Mouse (Mus musculus) layer of hippocampus, adult 9-11 months (tissue): ENCODE data around the gene Tecr.
"Not testable (repeated sequence)": the region's sequence is repeated elsewhere in the genome, so short reads cannot be mapped to it uniquely, and the experiment has no call there.

ENCODE experiments used
- DNase-seq: peaks from one replicate; pipeline ENCODE4 v3.0.0; 2022

Tecr gene

GRCm38 (mm10) chr8:83578131-83579055 is 29.4 kb downstream of the Tecr start:
- DNase-seq = no peak

GRCm38 (mm10) chr8:83577384-83577791 is 30.4 kb downstream of the Tecr start:
- DNase-seq = no peak

DNA sequence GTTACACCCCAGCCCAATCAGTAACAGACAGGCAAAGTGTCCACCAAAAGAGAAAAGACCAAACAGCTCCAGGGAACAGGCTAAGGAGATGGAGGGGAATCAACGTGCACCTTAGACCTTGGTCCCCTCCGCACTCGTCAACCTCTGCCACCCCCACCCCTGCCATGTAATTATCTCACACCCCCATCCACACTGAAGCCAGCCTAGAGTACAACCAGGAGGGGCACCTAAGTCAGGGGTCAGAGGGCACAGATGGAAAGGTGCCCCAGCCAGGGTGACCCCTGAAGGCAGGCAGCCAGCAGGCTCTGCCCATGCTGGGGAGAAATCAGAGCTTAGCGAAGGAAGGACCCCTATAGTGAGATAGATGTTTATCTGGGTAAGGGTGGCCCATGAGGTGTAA is 30.9 kb downstream of the Tecr start:
- DNase-seq = no peak

- DNase-seq = no peak
Measured at GRCm38 (mm10) chr8:83576516-83576895, 31.3 kb downstream of the Tecr start.

DNA sequence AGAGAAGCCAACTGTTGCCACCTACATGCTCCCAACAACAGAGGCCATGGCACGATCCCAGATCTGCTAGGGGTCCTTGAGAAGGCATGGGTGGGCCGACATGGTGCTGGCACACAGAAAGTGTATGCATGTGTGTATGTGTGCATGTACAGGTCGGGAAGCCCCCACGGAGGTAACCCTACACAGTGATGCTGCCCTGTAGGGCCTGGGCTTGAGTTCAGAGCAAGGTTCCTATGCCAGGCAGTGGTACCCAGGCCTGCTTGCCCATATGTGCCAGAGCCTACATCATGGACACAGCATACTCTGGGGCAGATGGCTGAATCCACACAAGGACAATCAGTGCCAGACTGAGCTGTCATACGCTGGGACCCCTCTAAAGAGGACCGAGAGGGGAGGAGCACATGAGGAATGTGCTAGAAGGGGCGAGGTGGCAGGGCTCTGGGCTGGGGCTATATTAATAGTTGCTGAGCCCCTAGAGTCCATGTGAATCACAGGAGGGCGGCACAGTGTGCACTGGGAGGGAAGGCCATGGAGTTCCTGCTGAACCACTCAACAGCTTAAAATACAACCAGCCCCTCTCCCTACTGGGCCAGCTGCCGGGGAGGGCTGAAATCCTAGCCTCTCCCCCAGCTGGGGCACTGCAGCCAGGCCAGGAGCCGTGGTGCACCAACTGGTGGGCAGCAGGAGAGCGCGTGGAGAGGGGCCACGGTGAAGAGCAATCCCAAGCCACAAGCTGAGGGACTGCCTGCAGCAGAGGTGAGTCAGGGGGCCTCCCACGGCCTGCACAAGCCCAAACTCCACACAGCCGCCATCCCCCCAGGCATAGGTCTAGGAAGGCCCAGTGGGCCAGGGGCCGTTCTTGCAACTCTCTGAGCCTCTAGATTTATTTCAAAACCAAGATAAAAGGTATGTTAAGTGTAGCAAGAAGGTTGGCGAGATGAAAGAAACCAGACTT is 31.9 kb downstream of the Tecr start:
- no peak for DNase-seq

DNA sequence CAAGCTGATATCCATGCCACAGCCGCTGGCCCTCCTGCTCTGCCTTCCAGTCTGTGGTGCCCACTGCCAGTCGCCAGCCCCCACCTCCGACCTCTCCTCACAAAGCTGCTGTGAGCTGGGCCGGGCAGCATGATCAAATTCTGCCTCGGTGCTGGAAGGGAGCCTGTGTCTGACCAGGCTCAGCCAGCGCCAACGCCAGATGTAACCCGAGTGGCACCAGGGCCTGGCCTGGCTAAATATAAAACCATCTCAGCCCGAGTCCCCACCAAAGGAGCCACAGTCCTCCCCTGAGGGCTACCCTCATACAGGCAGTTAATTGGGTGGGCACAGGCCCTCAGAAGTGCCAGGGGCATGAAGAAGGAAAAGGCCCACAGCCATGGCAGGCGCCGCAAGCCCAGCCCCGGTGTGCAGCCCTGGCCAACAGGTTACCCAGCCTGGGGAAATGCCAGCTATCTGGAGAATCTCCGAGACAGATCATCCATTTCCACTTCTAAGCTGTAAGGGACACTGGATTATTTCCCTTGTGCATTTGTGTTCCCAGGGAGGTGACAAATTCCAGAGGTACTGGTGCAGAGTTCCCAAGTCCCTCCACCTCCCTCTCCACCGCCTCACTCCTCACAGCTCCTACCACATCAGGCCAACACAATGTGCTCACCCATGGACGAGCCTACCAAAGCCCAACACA is 33.0 kb downstream of the Tecr start:
- peak; percentile 19 for DNase-seq

DNA sequence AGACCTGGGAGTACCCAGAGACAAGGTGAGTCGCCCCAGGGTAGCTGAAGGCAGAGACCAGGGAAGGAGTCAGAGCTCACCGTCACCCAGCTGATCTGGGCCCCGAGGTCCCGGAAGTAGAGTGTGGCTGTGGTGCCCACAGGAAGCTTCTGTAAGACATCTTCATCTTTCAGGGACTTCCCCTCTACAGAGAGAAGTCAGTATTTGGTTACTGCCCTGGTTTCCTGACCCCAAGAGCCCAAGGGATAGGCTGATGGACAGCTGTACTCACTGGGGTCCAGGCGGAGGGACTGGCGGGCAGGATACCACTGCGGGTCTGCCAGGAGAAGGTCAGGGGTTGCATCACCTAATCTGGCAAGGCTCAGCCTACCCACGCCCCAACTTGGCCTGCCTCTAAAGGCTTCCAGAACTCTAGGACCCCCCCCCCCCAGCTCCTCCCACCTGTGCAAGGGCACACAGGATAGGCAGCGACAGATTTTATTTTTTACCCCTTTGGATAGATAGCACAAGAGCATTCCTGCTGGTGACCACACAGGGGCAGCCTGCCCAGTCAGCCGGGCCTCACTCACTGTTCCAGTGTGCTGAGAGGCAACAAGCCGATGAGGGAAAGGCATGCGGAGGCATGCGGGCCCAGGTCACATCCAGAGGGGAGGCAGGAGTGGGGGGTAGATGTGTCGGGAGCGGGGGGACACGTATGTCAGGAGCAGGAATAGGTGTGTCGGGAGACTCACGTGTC is 34.5 kb downstream of the Tecr start:
- peak; percentile 10 for DNase-seq

GRCm38 (mm10) chr8:83572246-83572812 is 35.4 kb downstream of the Tecr start:
- peak; percentile 5 for DNase-seq

- peak; percentile 7 for DNase-seq
Measured at GRCm38 (mm10) chr8:83571791-83572190, 36.0 kb downstream of the Tecr start.

- not testable (repeated sequence) for DNase-seq
Measured at GRCm38 (mm10) chr8:83571001-83571340, 36.8 kb downstream of the Tecr start.

DNA sequence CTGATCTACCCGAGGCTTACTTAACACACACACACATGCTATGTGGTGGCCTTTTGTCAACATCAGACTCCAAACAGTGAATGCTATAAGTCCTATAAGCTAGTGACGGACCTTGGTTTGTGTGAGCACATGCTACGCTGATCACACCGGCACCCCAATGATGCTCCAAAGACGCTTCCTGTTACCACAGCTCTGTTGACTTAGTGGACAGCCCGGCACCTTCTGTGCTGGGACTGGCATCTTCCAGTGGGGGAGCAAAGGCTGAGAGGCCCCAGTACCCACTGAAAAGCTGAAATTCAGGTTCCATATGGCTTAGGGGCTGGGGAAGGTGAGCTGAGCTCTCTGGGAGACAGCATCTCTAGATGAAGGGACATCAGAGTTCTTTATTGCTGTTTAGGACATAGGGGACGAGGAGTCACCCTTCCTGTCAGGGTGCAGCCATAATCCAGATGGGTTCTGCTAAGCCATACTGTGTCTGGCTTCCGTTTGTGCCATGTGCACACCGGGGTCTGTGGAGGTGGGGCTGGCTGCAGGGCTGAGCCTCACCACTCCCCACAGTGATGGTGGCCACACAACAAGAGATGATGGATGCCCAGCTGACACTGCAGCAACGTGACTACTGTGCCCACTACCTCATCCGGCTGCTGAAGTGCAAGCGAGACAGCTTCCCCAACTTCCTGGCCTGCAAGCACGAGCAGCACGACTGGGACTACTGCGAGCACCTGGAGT is 37.3 kb downstream of the Tecr start:
- DNase-seq = peak; percentile 10

GRCm38 (mm10) chr8:83569165-83569564 is 38.6 kb downstream of the Tecr start:
- no peak for DNase-seq

GRCm38 (mm10) chr8:83568755-83569154 is 39.0 kb downstream of the Tecr start:
- no peak for DNase-seq

DNA sequence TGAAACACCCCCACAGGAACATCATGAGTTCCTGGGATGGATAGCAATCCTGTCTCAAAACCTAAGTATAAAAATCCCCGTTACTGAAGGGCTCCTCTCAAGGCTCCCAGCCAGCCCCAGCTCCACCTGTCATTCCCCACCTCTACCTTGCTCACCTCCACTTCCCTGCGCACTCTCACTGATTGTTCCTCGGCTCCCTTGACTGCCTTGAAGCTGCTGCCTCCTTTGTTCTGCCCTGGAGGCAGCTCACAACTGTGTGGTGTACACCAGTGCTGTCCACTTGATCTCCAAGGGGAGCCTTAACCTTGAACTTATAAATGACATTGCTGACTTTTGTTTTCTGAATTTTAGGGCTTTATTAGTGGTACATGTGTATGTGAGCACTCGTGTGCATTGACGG is 39.6 kb downstream of the Tecr start:
- no peak for DNase-seq

GRCm38 (mm10) chr8:83567668-83568067 is 40.1 kb downstream of the Tecr start:
- DNase-seq = peak; percentile 9

- DNase-seq = peak; percentile 95
Measured at GRCm38 (mm10) chr8:83566469-83567395, 41.0 kb downstream of the Tecr start, which contains the start of gene Ndufb7. Gene Ndufb7 (plus strand): TSS chr8:83566671.

DNA sequence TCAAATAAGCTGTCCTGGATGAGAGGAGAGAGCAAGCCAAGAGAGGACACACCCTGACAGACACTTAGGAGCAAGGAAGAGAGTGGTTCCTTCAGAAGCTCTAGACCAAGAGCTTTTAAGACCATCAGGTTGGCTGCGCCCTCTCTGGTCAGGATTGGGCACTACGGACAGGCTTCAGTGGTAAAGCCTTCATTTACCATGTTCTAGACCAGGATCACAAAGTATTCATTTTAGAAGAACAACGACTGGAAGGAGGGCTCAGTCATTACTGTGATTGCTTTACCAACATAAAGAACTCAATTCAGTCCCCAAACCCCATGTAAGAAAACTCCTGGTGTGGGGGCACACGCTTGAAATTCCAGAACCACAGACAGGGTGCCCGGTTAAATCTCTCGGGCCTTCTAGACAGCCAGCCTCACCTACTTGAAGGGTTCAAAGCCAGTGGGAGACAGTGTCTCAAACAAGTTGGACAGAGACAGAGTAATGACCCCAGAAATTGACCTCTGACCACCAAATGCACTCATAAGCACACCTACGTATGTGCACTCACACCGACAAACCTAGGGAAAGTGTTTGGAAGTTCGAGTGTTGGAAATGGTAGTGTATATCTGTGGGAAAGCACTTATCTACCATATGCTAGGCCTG is 41.9 kb downstream of the Tecr start:
- peak; percentile 14 for DNase-seq

DNA sequence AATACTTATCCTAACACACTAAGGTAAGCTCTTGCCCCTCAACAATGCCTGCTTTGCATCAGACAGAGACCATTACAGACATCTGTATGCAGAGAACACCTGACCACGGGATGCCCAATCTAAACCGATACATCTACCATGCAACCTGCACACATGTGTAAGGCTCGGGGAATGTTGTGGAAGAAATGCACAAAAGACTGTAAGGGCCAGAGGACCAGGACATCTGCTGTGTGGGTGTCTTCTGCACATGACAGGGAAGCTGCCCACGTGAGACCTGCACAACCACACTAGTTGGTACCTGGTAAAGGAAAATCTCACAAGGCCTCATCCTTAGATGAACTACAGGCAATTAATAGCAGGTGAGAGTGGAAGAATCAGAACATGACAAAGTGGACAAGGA is 44.5 kb downstream of the Tecr start:
- no peak for DNase-seq

- DNase-seq = no peak
Measured at GRCm38 (mm10) chr8:83562669-83563068, 45.1 kb downstream of the Tecr start.

DNA sequence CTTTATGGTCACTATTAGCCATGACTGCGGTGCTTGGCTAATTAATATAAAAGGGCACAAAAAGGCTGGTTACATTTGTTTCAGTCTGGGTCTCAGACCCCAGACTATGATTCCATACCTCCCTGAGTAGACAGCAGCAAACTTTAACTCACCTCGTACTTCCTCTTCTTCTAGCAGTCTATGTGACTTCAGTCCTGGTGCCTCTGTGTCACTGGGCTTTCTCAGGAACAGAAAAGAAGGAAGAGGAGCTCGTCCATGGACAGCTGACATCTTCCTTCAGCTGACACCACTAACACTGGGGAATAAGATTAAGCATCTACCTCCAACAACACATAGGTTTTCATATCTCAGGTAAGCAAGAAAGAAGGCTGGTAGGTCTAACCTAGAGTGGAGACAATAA is 72.0 kb downstream of the Tecr start, which contains the start of gene Olfr370:
Olfr370 (plus strand) TSS at position 45 of the 400 bp plus-strand sequence.
- no peak for DNase-seq
